Mouse (Mus musculus): Measurements from ENCODE around the gene Hey2.
A peak's percentile ranks its signal among the peaks of the same experiment; 100 is the strongest.

DNA sequence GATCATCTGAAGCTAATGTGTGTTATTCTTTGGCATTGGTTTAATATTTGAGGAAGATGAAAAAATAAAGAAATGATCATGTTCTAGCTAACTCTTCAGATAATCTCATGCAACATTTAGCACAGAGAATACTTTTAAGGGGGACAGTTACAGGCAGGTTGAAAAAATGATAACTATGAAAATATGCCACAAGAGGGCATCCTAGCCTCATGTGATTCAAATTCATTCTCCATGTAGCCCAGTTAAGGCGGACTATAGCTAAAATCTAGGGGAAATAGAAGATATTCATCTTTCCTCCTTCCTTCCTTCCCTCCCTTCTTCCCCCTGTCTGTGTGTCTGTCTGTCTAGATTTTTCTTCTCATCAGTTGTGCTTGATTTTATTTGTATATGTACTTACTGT is 17.6 kb downstream of the Hey2 start:
- TF ChIP-seq CTCF (IDR thresholded peaks at IDR 0.05) (peak; percentile 81), POLR2A (IDR thresholded peaks at IDR 0.05; ENCODE audit: insufficient read depth, low read depth, low read length) (no peak)
